8 mouse cellular contexts compared by ENCODE assay signal in genomic region chr19:41763870-41764660, GRCm38 (mm10). TPM values are rescaled to one million over a fixed set of nuclear protein-coding genes. Genes with fewer than 3 reads are reported as not detected.
A peak's percentile ranks its signal among the peaks of the same experiment; 100 is the strongest.
DNase-seq lines count a peak whose midpoint lies in the region; ATAC-seq and TF ChIP-seq lines count a peak whose summit lies in the region.

No protein-coding gene starts in this region.

- no peak for TF ChIP-seq EP300 in liver, embryonic 14.5 days (IDR thresholded peaks at IDR 0.05; ENCODE audit: low read depth)

- H3K36me3 ChIP-seq in heart, embryonic 16.5 days (ENCODE audit: control insufficient read depth, insufficient read depth) = no peaks in the 10 kb centered on the region
- peaks cover 18% of the 10 kb centered on the region for H3K36me3 ChIP-seq in liver, embryonic 14.5 days (replicated peaks; ENCODE audit: control insufficient read depth, insufficient read depth, low read depth)
- H3K36me3 ChIP-seq in neural tube, embryonic 12.5 days = peaks cover 6% of the 10 kb centered on the region; the same call in 1 of the 2 replicates

- no peak overlapping the region for H3K27ac ChIP-seq in embryonic fibroblast, embryonic 13.5 days (ENCODE audit: insufficient read depth, low read length)
- no peak overlapping the region for H3K27ac ChIP-seq in heart, embryonic 16.5 days (ENCODE audit: low read length)
- no peak overlapping the region for H3K27ac ChIP-seq in liver, embryonic 14.5 days
- no peak overlapping the region for H3K27ac ChIP-seq in neural tube, embryonic 12.5 days

- 0 out of 2 replicates have a peak, but pooled peaks have one; percentile 23 for ATAC-seq in heart, embryonic 16.5 days (replicated peaks; ENCODE audit: extremely low read depth, insufficient read depth, low FRiP score)
- peak; percentile 63 for ATAC-seq in liver, embryonic 14.5 days (ENCODE audit: insufficient read depth)
- ATAC-seq in neural tube, embryonic 12.5 days (ENCODE audit: low FRiP score, low read depth) = peak; percentile 78

- WGBS in heart, embryonic 16.5 days = 28% methylated on average over 12 of the region's 12 CpGs
- 32% methylated on average over 12 of the region's 12 CpGs for WGBS in liver, embryonic 14.5 days (ENCODE audit: insufficient replicate concordance)
- 35% methylated on average over 12 of the region's 12 CpGs for WGBS in neural tube, embryonic 12.5 days

- H3K27me3 ChIP-seq in heart, embryonic 16.5 days (ENCODE audit: control insufficient read depth, insufficient read depth, low read length) = no peaks in the 10 kb centered on the region
- H3K27me3 ChIP-seq in liver, embryonic 14.5 days (ENCODE audit: control insufficient read depth, insufficient read depth, low read length) = no peaks in the 10 kb centered on the region
- no peaks in the 10 kb centered on the region for H3K27me3 ChIP-seq in neural tube, embryonic 12.5 days (replicated peaks)

- peak; percentile 92 to 93 for DNase-seq in B cell, adult 2 months
- DNase-seq in adrenal gland, postnatal 4 days (ENCODE audit: low spot score in 2 of 2) = peak; percentile 70 to 78
- peak; percentile 81 to 93 for DNase-seq in kidney, postnatal 25 days
- DNase-seq in liver, embryonic 14.5 days (ENCODE audit: low read depth in 3 of 3, low spot score in 3 of 3) = peak; percentile 59 to 67 (median 67)
- DNase-seq in telencephalon, adult 2 months (ENCODE audit: low read depth, low spot score) = peak; percentile 75

- H3K9ac ChIP-seq in heart, embryonic 16.5 days (ENCODE audit: low read length) = no peak overlapping the region
- H3K9ac ChIP-seq in liver, embryonic 14.5 days (replicated peaks) = no peak overlapping the region
- no peak overlapping the region for H3K9ac ChIP-seq in neural tube, embryonic 12.5 days

- TF ChIP-seq POLR2A in embryonic fibroblast, embryonic 13.5 days (IDR thresholded peaks at IDR 0.05; ENCODE audit: low read depth, low read length) = no peak

- peaks cover 4% of the 10 kb centered on the region; the same call in 1 of the 2 replicates for H3K4me1 ChIP-seq in embryonic fibroblast, embryonic 13.5 days (ENCODE audit: control insufficient read depth, insufficient read depth, low read length)
- no peaks in the 10 kb centered on the region for H3K4me1 ChIP-seq in heart, embryonic 16.5 days (ENCODE audit: control insufficient read depth, insufficient read depth, low read length)
- H3K4me1 ChIP-seq in liver, embryonic 14.5 days (replicated peaks; ENCODE audit: control insufficient read depth in 2 of 2, insufficient read depth in 2 of 2, low read length in 1 of 2) = no peaks in the 10 kb centered on the region
- peaks cover 3% of the 10 kb centered on the region; the same call in 1 of the 2 replicates for H3K4me1 ChIP-seq in neural tube, embryonic 12.5 days

- peak; percentile 77; the same call in 1 of the 2 replicates for TF ChIP-seq CTCF in embryonic fibroblast, embryonic 13.5 days (IDR thresholded peaks at IDR 0.05; ENCODE audit: borderline replicate concordance, insufficient read depth, low read length)
- peak; percentile 91 for TF ChIP-seq CTCF in liver, embryonic 14.5 days (IDR thresholded peaks at IDR 0.05; ENCODE audit: low read depth)

- no peak overlapping the region for H3K4me3 ChIP-seq in embryonic fibroblast, embryonic 13.5 days (ENCODE audit: insufficient read depth, low read length)
- no peak overlapping the region for H3K4me3 ChIP-seq in heart, embryonic 16.5 days (ENCODE audit: low read length)
- H3K4me3 ChIP-seq in liver, embryonic 14.5 days (ENCODE audit: insufficient read depth in 1 of 2, low read depth in 2 of 2, low read length in 2 of 2) = no peak overlapping the region
- H3K4me3 ChIP-seq in neural tube, embryonic 12.5 days = no peak overlapping the region

- H3K9me3 ChIP-seq in heart, embryonic 16.5 days (replicated peaks; ENCODE audit: control insufficient read depth, low read length) = no peaks in the 10 kb centered on the region
- H3K9me3 ChIP-seq in liver, embryonic 14.5 days (ENCODE audit: control insufficient read depth, low read length) = no peaks in the 10 kb centered on the region
- H3K9me3 ChIP-seq in neural tube, embryonic 12.5 days = no peaks in the 10 kb centered on the region

- no peak overlapping the region for H3K4me2 ChIP-seq in heart, embryonic 16.5 days (ENCODE audit: low read depth, low read length)
- no peak overlapping the region for H3K4me2 ChIP-seq in liver, embryonic 14.5 days (ENCODE audit: low read depth)
- H3K4me2 ChIP-seq in neural tube, embryonic 12.5 days (replicated peaks) = no peak overlapping the region

RNA-seq across cellular contexts. Expression of gene Slit1, which starts 20.6 kb away (rescaled TPM):
- total RNA-seq in adrenal gland, postnatal 4 days (2021) = 1 to 10 TPM; 7.1 to 8.3 TPM
- polyA plus RNA-seq in embryonic fibroblast, embryonic 13.5 days (2011; ENCODE audit: insufficient read length, low read depth, missing spikeins) = 0.46 and 0.68 TPM in 2 replicates
- 0.21 TPM in 2 replicates for polyA plus RNA-seq in heart, embryonic 16.5 days (2015; fragmentation: Nextera tagmentation; extraction: Ambion mirVana)
- 0.10 and 0.14 TPM in 2 replicates for polyA plus RNA-seq in liver, embryonic 14.5 days (2012; rRNA removed)
- polyA plus RNA-seq in liver, embryonic 14.5 days (2014; fragmentation: Nextera tagmentation; extraction: Ambion mirVana) = not detected in 2 replicates
- polyA plus RNA-seq in neural tube, embryonic 12.5 days (2016; fragmentation: Nextera tagmentation; extraction: Ambion mirVana) = 24.0 and 26.2 TPM in 2 replicates

RNA-seq across cellular contexts. Expression of gene Arhgap19, which starts 37.8 kb away (rescaled TPM):
- 10 to 100 TPM; 11.6 to 12.2 TPM for total RNA-seq in adrenal gland, postnatal 4 days (2021)
- 7.0 and 10.4 TPM in 2 replicates for polyA plus RNA-seq in embryonic fibroblast, embryonic 13.5 days (2011; ENCODE audit: insufficient read length, low read depth, missing spikeins)
- 12.7 and 13.6 TPM in 2 replicates for polyA plus RNA-seq in heart, embryonic 16.5 days (2015; fragmentation: Nextera tagmentation; extraction: Ambion mirVana)
- 16.8 and 21.8 TPM in 2 replicates for polyA plus RNA-seq in liver, embryonic 14.5 days (2012; rRNA removed)
- polyA plus RNA-seq in liver, embryonic 14.5 days (2014; fragmentation: Nextera tagmentation; extraction: Ambion mirVana) = 29.5 and 30.0 TPM in 2 replicates
- 21.2 and 22.0 TPM in 2 replicates for polyA plus RNA-seq in neural tube, embryonic 12.5 days (2016; fragmentation: Nextera tagmentation; extraction: Ambion mirVana)

Comparison
In these comparisons a context has a peak if more than half of its experiments do, and no peak if none do; other contexts are left out.
1. ATAC-seq: peak in every context shown above with its lines; median percentile 78 in neural tube, embryonic 12.5 days; 63 in liver, embryonic 14.5 days; 23 in heart, embryonic 16.5 days.
2. RNA of gene Slit1, which starts 20.6 kb away (polyA plus RNA-seq): 24.0 to 26.2 TPM in neural tube, embryonic 12.5 days; 0.46 to 0.68 TPM in embryonic fibroblast, embryonic 13.5 days, 0.21 TPM in heart, embryonic 16.5 days and 0.10 to 0.14 TPM in liver, embryonic 14.5 days; every median in the first group is over 10 times any median in the second.
3. Peak in every context shown above with its lines, with median percentiles within 50 percentile points of each other: DNase-seq.